Mouse (Mus musculus) thymus, postnatal 4 days (tissue): ENCODE measurements around the gene Kctd8.
A peak's percentile ranks its signal among the peaks of the same experiment; 100 is the strongest.
"Not testable (repeated sequence)": the region's sequence is repeated elsewhere in the genome, so short reads cannot be mapped to it uniquely, and the experiment has no call there.

Source experiments
- DNase-seq: peaks from one replicate; pipeline ENCODE4 v3.0.0; 2021

The Kctd8 gene

GRCm38 (mm10) chr5:69340919-69341801 lies at the start of gene Kctd8:
Gene Kctd8 (minus strand): TSS chr5:69341679.
- DNase-seq: peak; percentile 8

DNA sequence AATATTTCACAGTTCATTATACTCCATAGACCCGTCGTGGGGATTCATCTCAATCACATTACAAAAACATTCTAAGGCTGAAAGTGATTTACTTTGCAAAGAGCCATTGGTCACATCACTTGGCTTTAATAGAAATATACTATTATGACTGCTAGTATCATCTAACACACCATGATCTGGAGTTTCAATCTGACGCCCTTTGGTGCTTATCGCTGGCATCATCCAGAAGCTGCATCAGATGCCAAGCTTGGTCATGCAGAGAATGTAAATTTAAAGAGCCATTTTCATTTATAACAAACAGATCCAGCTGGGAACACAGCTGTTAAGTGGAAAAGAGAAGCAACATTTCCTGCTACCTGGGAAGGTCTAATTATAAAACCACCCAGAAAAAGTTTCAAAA lies 37.6 kb upstream of the Kctd8 start:
- DNase-seq: no peak

GRCm38 (mm10) chr5:69350596-69350995 lies 9.1 kb upstream of the Kctd8 start:
- no peak for DNase-seq

GRCm38 (mm10) chr5:69340102-69340918 lies 1.2 kb downstream of the Kctd8 start:
- peak; percentile 4 for DNase-seq

DNA sequence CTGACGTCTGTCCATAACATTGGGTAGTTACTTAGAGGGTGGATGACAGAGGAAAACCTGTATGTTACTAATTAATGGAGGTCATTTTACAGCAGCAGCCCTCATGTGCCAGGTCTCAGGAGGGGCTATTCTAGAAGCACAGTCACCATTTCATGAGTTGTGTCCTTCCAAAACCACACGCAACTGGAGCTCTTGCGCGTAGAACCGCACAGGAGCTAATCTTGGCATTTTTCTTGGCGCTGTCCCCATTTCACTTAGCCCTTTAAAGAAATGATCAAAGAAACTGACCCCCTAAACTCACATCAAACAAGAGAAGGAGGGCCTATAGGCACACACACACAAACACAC lies 1.9 kb downstream of the Kctd8 start:
- DNase-seq: no peak

- no peak for DNase-seq
Observed at GRCm38 (mm10) chr5:69338916-69339622, 2.4 kb downstream of the Kctd8 start.

- DNase-seq: no peak
Observed at GRCm38 (mm10) chr5:69327561-69327960, 13.9 kb downstream of the Kctd8 start.

DNA sequence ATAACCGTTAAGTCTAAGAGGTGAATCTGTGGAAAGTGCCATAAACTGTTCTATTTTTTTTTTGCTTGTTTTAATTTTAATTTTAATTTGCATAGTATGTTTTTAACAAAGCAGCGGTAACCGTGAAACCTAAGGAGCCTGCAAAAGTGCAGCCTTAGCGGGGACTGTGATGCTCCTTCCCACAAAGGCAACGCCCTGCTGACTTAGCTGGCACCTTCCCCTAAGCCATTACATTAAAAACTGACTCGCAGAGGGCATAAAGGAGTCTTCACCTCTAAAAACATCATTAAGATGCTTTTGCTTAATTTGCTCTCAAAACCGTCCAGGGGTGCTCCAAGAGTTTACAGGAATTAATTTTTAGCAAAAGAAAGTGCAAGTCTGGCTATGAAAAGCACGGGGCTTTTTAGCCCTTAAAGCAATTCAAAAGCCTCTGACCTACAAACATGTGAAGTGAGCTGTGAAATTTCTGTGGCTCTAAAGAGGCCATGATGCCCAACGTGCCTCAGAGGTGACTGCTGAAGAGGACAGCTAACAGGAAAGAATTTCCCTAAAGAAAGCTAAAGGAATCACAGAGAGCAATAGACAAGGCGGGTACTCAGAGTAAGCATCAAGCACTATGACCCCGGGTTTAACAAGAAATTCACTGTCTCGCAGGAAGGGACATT lies 16.8 kb downstream of the Kctd8 start:
- DNase-seq: no peak

DNA sequence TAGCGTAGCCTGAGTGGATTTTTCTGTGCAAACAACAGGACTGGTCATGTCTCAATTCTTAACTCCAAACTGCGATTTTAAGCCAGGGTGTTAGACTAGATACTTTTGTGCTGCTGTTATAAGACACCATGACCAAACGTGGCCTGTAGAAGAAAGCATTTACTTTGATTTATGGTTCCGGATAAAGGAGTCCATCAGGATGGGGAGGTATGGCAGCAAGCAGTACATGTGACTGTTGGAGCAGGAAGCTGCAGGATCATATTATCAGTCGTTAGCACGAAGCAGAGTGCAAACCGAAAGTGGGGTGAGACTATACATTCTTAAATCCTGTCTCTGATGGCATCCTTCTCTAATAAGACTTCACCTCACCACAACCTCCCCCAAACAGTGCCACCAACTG lies 28.9 kb downstream of the Kctd8 start:
- no peak for DNase-seq

DNA sequence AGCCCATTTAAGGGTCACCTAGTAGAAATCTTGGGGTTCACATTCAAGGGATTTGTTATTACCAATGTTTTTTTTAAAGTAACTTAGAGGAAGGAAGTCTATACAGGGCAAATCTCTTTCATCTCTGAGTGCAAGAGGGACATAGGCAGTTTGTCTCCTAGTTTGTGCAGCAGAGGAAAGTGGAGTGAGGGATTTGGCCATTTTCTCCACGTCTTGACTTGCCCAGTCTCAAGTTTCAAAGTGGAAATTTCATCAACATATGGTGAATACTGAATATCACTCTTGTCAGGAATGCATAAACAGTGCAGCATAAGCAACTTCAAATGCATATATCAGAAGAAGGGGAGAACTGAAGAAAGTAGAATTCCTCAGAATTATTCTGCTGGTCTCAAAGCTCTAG lies 39.8 kb downstream of the Kctd8 start:
- no peak for DNase-seq

DNA sequence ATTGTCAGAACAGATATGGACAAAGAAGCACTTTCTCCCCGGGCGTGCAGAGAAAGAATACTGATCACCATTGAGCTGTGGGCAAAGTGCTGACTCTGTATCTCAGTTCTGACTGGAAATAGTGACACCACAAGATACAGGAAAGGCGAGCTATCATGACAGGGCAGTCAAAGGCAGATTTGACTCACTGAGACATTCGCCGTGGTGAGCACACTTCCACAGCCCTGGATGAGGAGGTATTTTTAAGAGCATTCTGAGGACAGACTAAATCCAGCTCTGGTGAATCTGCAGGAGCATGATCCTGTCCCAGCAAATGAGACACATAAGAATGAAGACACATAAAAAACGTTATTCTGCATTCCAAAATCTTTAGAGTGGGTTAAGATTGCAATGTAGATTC lies 49.1 kb downstream of the Kctd8 start:
- no peak for DNase-seq

DNA sequence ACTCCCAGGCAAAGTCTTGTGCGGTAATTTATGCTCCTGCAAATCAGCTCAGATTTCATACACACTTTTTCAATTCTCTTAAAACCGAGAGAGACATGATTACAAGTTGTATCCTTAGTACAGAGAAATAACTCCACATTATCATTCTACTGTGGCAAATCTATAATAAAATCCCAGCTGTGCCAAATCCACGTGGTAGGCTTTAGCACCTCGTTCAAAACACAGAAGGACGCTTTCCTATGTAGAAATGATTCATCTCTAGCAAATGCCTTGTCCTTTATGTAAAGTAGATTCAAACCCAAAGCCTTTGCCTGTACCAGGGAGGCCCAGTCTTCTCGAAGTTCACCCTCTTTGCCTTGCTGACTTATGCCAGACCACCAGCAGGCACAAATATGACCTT lies 57.1 kb downstream of the Kctd8 start:
- DNase-seq: no peak

DNA sequence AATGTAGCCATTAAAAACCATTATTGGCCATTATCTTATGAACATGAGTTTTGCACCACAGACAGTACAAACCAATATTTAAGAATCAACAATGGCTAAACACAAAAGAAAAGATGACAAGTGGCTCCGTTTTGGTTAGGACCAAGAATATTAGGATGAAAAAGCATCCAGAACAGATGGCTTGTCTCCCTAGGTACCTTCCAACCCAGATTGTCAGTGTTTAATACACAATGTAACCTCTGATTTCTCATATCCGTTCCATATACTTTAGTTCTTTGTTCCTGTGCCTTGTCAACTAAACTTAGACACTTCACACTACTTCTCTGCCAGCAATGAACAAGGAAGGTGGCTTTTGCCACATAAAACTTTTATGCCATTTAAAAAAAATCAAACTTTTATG lies 89.1 kb downstream of the Kctd8 start:
- no peak for DNase-seq

GRCm38 (mm10) chr5:69241931-69242330 lies 99.5 kb downstream of the Kctd8 start:
- DNase-seq: no peak

DNA sequence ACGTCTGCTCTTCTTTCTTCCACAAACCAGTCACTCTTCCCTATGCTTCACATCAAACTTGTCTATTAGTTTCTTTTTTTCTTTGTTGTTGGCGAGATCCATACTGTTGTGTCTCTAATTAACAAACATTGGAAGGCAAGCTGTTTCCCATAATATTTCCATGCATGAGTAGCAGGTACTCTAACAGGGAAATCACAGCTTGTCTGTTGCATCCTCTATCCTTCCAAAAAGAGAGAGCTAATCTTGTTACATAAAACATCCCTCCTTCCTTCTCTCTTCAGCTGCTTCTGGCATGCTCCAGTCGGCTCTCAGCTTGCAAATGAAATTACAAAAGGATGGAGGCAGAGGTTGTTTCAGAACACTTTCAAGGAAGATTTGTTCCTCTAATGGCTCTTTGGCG lies 107.9 kb downstream of the Kctd8 start:
- no peak for DNase-seq

GRCm38 (mm10) chr5:69231649-69232048 lies 109.8 kb downstream of the Kctd8 start:
- DNase-seq: not testable (repeated sequence)

- no peak for DNase-seq
Observed at GRCm38 (mm10) chr5:69227147-69227546, 114.3 kb downstream of the Kctd8 start.

DNA sequence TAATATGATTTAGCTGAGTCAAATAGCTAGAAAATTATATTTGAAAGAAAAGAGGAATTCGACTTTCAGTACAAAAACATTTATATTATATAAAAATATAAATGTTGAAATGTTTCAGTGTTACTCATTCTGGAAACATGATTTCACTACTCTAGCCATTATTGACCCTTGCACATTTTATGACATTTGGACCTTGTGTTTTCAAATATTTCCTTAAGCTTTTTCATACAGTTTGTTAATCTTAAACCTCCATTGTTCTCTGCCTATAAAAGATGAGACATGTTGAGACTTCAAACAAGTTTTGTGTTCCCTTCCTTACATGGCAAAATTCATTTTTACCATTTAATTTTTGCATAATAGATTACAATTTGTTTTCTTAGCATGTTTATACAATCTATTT lies 118.9 kb downstream of the Kctd8 start:
- no peak for DNase-seq

DNA sequence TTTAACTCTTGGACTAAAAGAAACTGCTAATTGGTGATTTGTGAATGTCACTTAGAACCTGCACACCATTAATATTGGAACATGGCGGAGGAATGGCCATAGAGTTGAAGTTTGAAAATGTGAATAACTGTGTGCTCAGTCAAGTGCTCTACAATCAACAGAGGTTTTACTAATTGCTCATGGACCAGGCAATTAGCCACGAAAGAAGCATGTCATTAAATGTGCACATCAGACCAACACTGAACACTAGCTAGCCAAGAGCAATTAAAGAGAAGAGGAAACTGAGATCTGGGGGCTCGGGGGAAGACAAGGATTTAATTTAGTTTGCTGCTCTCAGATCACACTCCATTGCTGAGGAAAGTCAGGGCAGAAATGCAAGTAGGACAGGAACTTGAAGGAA lies 126.3 kb downstream of the Kctd8 start:
- DNase-seq: no peak

GRCm38 (mm10) chr5:69209401-69209800 lies 132.1 kb downstream of the Kctd8 start:
- no peak for DNase-seq

- no peak for DNase-seq
Observed at GRCm38 (mm10) chr5:69207713-69208112, 133.8 kb downstream of the Kctd8 start.

DNA sequence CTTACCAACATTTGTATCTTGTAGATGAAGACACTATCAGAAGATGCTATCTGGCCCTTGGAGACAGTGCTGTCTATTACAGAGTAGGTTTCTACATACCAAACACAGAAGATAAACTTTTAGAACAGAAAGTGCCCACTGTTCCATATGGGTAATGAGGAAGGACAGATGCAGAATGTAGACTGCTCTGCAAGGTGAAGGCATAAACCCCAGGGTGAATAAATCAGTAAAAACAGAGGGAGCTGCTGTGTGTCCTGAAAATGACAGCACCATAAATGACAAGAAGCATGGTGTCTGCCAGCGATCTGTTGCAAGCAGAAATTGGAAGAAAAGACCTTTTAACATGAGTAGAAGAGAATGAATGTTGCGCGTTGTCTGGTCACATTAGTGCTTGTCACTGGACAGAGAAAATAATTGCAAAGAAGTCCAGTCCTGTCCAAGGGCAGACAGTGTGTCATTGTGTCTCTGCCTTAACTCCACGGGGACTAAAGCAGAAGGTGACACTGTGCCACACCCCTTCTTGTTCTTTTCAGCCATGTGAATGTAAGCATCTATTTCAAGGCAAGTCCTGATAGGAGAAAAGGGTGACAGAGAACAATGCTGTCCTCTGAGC lies 181.5 kb downstream of the Kctd8 start:
- DNase-seq: no peak

- no peak for DNase-seq
Observed at GRCm38 (mm10) chr5:69156489-69156888, 185.0 kb downstream of the Kctd8 start.
